Mouse (Mus musculus) lung, embryonic 15.5 days (tissue): Measurements from ENCODE around the gene Tex28. TPM values are rescaled to one million over a fixed set of nuclear protein-coding genes. Genes with fewer than 3 reads are reported as not detected.

Source experiments
- polyA plus RNA-seq: library from polyadenylated mRNA; unstranded; fragments of >200 nt; fragmentation: Nextera tagmentation; extraction: Ambion mirVana; gene quantifications from 2 replicates; pipeline ENCODE4 v1.2.1, GENCODE M21; 2015

Gene Tex28
- polyA plus RNA-seq, 1 experiment from 2014 or later: not detected

Other genes with a start within 250 kb of the Tex28 start
- 2.0 and 4.3 TPM in 2 replicates for gene Arhgap4, start 246.0 kb downstream of the Tex28 start, polyA plus RNA-seq
- 138 and 143 TPM in 2 replicates for gene Naa10, start 245.9 kb downstream of the Tex28 start, polyA plus RNA-seq
- 34.1 and 35.1 TPM in 2 replicates for gene Renbp, start 237.0 kb downstream of the Tex28 start, polyA plus RNA-seq
- 52.9 and 56.8 TPM in 2 replicates for gene Hcfc1, start 201.5 kb downstream of the Tex28 start, polyA plus RNA-seq
- gene Irak1, start 143.9 kb downstream of the Tex28 start, polyA plus RNA-seq: 61.6 and 67.9 TPM in 2 replicates
- gene Opn1mw, start 40.4 kb downstream of the Tex28 start, polyA plus RNA-seq: not detected in 2 replicates
- 13.1 and 15.1 TPM in 2 replicates for gene Mecp2, start 32.5 kb downstream of the Tex28 start, polyA plus RNA-seq
- not detected in 2 replicates for gene Tktl1, start 9.4 kb upstream of the Tex28 start, polyA plus RNA-seq
- 361 and 366 TPM in 2 replicates for gene Flna, start 82.0 kb upstream of the Tex28 start, polyA plus RNA-seq
- 23.2 and 24.7 TPM in 2 replicates for gene Emd, start 86.8 kb upstream of the Tex28 start, polyA plus RNA-seq
- 846 and 923 TPM in 2 replicates for gene Rpl10, start 103.0 kb upstream of the Tex28 start, polyA plus RNA-seq
- gene Taz, start 114.1 kb upstream of the Tex28 start, polyA plus RNA-seq: 78.8 and 83.8 TPM in 2 replicates
- 11.2 and 15.8 TPM in 2 replicates for gene Dnase1l1, start 114.5 kb upstream of the Tex28 start, polyA plus RNA-seq
- 134 and 138 TPM in 2 replicates for gene Atp6ap1, start 129.3 kb upstream of the Tex28 start, polyA plus RNA-seq
- 154 and 193 TPM in 2 replicates for gene Gdi1, start 137.2 kb upstream of the Tex28 start, polyA plus RNA-seq
- gene Fam50a, start 145.2 kb upstream of the Tex28 start, polyA plus RNA-seq: 63.2 and 63.9 TPM in 2 replicates
- gene Plxna3, start 161.2 kb upstream of the Tex28 start, polyA plus RNA-seq: 8.8 and 9.8 TPM in 2 replicates
- 104 and 119 TPM in 2 replicates for gene Lage3, start 185.8 kb upstream of the Tex28 start, polyA plus RNA-seq
- 83.2 and 84.1 TPM in 2 replicates for gene Ubl4a, start 205.4 kb upstream of the Tex28 start, polyA plus RNA-seq
- gene Slc10a3, start 205.5 kb upstream of the Tex28 start, polyA plus RNA-seq: 21.0 and 21.1 TPM in 2 replicates
- gene Fam3a, start 225.4 kb upstream of the Tex28 start, polyA plus RNA-seq: 39.6 and 46.7 TPM in 2 replicates
- 18.5 and 18.6 TPM in 2 replicates for gene Ikbkg, start 225.5 kb upstream of the Tex28 start, polyA plus RNA-seq